Mouse (Mus musculus) adrenal gland, adult 18-20 months (tissue): ENCODE results near the gene Olig2. TPM values are rescaled to one million over a fixed set of nuclear protein-coding genes. Genes with fewer than 3 reads are reported as not detected.

Experiments used
- DNase-seq, 2 experiments: peaks; one replicate each; pipeline ENCODE4 v3.0.0; 2021 to 2022; ENCODE audit warnings: low spot score in 2 of 2
- long read RNA-seq, 2 experiments: library from polyadenylated mRNA; stranded (forward); transcript quantifications; one replicate each; pipeline ENCODE4 v2.0.0; 2021
- total RNA-seq, 2 experiments: library from RNA; stranded (reverse); gene quantifications; 1 replicate in 1 of 2; 2 replicates in 1 of 2; pipeline ENCODE4 v1.2.3; 2021

The Olig2 gene
- not detected for total RNA-seq
- long read RNA-seq, experiment 1 = 0 reads
- long read RNA-seq, experiment 2 = 0 reads

GRCm38 (mm10) chr16:91225233-91226037, at the start of gene Olig2:
Gene Olig2 (plus strand): TSS chr16:91225457.
- no peak for DNase-seq

GRCm38 (mm10) chr16:91175892-91176291, 49.4 kb upstream of the Olig2 start:
- no peak for DNase-seq

GRCm38 (mm10) chr16:91187046-91187445, 38.2 kb upstream of the Olig2 start:
- DNase-seq = no peak

DNA sequence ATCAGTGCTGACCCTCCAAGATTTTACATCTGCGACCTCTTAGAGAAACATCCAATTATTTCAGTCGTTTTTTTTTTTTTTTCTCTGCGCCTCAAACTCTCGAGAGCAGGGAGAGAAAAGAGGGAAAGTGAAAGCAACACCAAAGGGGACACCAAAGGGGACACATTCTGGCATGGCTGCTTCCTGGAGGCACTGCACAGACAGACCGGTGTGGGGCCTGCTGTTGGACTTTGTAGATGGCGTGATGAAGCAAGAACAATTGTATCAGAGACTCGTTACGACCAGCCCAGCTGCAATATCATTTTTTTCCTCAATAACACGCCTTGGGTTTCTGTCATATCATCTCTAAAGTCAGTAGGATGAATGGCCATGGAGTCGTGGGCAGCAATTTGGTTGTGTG, 37.6 kb upstream of the Olig2 start:
- no peak for DNase-seq

GRCm38 (mm10) chr16:91188304-91188703, 37.0 kb upstream of the Olig2 start:
- no peak for DNase-seq

DNA sequence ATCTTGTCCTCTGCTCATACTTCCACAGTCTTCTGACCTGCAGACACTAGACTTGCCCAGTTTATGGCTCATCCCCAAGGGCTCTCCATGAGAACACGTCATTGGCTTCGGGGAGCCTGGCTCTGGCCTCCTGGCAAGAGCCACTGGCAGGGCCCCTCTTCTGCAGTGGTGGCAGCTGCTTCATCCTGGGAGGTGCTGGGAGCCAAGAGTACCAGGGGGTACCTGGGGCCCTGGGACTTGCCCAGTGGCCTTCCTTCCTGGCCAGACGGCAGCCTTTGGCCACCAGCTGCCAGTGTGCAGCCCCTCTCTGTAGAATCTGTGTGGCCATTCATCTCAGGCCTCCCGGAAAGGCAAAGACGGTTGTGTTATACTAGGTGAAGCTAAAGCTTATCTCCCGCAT, 34.0 kb upstream of the Olig2 start:
- DNase-seq = no peak

GRCm38 (mm10) chr16:91191663-91192237, 33.5 kb upstream of the Olig2 start:
- DNase-seq = no peak

GRCm38 (mm10) chr16:91192672-91193354, 32.4 kb upstream of the Olig2 start:
- DNase-seq = no peak

- no peak for DNase-seq
Measured at GRCm38 (mm10) chr16:91199815-91200214, 25.4 kb upstream of the Olig2 start.

GRCm38 (mm10) chr16:91202989-91203388, 22.3 kb upstream of the Olig2 start:
- no peak for DNase-seq

DNA sequence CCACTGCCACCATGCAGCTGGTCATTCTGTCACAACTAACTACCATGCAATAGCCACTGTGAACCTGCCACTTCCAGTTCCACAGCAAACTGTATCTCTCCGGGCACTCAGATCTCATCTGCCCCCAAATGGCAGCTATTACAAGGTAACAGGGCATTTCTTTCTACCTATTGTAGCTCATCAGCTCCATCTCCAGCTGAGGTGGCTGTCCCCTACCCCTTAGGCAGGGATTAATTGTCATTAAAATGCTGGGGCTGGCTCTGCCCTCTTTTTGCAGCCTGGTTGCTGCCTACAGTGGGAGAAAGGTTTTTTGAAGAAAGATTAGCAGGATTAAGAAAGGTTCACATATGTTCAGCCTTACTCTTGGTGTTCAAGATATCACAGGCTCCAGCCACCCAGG, 18.9 kb upstream of the Olig2 start:
- DNase-seq = no peak

DNA sequence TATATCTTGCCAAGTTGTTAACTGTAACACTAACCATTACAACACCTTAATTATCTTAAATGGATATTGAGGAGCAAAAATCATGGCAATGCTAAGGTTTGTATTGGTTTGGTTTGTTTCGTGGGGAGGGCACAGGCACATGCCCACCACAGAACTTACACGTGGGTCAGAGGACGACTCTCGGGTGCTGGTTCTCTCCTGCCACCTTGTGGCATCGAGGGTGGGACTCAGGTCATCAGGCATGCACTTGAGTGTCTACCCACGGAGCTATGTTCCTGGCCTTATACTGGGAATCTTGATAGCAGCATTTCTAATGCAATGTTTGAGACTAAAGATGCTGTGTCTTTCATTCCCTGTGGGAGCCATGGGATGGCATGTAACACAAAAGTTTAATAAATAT, 8.2 kb upstream of the Olig2 start:
- no peak for DNase-seq

- DNase-seq = no peak
Measured at GRCm38 (mm10) chr16:91217948-91218347, 7.3 kb upstream of the Olig2 start.

DNA sequence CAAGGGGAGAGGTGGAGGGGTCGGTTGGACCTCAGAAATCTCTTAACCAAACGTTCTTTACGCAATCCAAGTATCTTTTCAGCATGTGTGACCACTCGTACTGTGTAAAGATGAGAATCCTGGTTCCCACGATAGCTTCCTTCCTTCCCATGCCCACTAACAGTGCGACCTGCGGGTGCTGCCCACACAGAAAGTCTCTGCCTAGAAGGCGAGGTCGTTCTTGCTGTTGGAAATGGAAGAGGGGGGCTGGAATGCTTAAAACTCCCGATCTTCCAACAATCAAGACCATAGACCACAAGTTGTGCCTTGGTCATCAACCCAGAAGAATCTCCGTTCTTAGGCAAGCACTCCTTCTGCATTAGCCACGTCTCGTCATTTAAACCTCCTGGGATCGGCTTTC, 6.0 kb upstream of the Olig2 start:
- no peak for DNase-seq

- DNase-seq = peak in 1 of 2 experiments; percentile 13
Measured at GRCm38 (mm10) chr16:91222171-91222642, 3.0 kb upstream of the Olig2 start.

DNA sequence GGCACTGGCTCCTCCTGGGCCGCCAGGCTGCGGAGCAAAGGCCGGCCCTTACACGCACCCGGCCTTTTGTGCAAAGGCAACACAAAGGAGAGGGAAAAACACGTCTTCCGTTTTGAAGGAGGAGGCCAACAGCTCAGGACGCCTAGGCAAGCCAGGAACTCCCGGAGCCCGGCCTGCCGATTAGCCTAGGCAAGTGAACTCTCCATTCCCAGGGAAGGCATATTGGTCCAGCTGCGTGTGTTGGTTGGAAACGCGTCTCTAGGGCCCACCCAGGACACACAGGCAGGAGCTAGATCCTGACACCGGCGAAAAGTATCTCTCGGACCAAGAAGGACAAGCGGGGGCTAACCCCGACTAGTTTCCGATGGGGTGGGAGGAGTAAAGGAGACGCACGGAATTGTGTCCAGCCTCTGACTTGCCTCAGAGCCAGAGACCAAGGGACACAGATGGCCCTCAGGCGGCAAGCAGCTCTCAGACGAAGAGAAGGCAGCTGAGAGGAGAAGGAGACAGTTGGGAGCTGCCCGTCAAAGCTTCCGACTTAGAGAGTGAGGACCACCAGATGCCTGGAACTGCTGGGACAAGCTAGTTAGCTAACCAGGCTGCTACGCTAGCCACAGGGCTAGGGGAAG, 2.5 kb upstream of the Olig2 start:
- DNase-seq = no peak

DNA sequence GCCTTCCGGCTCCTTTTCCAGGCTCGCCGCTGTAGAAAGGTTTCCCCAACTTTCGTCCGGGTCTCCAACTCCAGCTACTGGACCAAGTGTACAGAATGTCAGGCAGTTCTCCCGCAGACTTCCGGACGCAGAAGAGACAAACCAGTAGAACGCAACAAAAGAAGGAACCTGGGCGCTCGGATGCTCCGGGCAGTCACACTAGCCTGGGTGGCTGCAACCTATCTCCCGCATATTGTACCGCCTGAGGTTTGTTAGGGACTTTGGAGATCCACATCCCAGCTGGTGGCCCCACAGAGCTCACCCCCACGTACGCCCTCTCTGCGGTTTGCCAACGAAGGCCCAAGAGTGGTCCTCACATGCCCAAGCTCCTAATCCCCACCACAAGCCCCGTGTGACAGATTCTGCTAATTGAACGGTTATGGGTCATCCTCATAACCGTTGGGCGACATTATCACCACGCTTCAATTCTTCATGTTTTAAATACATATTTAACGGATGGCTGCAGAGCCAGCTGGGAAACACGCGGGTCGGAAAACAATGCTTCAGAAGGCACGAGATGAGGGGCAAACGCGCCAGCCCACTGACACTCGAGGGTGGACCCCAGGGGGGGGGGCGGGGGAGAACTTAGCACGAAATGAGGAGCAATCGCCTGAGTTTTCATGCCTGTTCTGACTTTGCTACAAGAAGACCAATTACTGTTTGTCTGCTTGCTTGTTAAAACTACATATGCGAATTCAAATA, 1.8 kb upstream of the Olig2 start:
- no peak for DNase-seq

- DNase-seq = no peak
Measured at GRCm38 (mm10) chr16:91224068-91224402, 1.2 kb upstream of the Olig2 start.

DNA sequence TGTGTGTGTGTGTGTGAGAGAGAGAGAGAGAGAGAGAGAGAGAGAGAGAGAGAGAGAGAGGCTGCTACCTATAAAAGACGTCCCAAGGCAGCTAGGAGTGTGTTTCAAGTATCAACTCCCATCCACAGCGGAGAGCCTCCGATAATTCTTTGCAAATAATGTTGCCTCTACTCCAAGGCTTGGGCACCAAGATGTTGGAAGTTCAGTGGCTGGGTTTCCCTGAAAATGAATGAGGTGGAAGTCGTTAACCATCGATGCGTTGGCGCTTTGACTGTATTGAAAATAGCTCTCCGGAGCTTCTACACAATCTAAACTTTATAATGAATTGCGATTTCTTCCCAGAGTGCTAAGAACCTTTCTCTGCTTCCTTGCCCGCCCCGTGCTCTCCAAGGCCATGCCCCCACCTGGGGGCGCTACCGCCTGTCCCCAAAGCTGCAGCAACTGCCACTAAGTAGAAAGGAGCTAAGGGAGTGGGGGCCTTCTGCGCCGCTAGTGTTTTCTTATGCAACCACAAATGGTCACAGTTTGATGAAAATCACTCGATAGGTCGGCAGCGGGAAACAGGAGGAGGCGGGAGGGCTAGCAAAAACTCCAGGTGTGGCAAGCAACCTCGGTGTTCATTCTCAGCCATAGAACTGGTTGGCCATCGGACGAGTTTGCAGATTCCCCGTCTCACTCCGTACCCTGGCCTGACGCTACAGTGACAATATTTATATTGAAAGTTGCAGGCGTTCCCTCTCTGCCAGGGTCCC, 600 bp upstream of the Olig2 start:
- DNase-seq = no peak
